Mouse (Mus musculus) spleen, adult 2 months (tissue): ENCODE data around the gene Rit1.

Source experiments
- CTCF ChIP-seq: fragments of 200-500 bp; IDR thresholded peaks from 2 replicates; pipeline ENCODE4 v1.5.1; 2011; ENCODE audit warnings: mild to moderate bottlenecking, inconsistent platforms; ENCODE audit not compliant: insufficient read depth, insufficient read length, insufficient replicate concordance; ENCODE audit errors: extremely low read depth
- POLR2A ChIP-seq: fragments of 200-500 bp; IDR thresholded peaks from 2 replicates; pipeline ENCODE4 v1.6.1; 2011; ENCODE audit warnings: low read depth, low read length, inconsistent platforms

DNA sequence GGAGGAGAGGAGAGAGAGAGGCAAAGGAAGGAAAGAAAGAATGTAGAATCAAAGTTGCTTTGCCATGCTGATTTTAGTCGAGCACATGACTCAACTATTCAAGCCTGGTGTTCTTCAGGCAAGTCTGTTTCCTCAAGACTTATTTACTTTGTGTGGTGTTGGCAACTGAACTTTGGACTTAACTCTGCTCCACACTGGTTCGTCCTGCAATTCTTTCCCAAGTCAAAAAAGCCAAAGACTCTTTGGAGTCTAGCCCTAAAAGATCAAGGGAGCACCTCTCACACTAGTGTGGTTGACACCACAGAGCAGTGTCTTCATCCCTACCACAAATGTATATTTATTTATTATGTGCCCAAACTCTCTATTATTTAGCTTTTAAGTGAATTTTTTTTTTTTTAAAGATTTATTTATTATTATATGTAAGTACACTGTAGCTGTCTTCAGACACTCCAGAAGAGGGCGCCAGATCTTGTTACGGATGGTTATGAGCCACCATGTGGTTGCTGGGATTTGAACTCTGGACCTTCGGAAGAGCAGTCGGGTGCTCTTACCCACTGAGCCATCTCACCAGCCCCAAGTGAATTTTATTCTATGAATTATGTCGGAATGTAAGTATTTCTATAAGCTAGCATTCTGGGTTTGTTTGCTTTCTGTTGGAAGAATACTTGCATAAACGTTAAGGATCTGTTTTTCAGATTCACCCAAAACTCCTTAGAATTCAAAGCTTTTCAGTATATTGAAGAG, 32.2 kb upstream of the Rit1 start:
- TF ChIP-seq POLR2A (no peak), CTCF (no peak)
